8 mouse cellular contexts compared by ENCODE assay signal in the genomic region with DNA sequence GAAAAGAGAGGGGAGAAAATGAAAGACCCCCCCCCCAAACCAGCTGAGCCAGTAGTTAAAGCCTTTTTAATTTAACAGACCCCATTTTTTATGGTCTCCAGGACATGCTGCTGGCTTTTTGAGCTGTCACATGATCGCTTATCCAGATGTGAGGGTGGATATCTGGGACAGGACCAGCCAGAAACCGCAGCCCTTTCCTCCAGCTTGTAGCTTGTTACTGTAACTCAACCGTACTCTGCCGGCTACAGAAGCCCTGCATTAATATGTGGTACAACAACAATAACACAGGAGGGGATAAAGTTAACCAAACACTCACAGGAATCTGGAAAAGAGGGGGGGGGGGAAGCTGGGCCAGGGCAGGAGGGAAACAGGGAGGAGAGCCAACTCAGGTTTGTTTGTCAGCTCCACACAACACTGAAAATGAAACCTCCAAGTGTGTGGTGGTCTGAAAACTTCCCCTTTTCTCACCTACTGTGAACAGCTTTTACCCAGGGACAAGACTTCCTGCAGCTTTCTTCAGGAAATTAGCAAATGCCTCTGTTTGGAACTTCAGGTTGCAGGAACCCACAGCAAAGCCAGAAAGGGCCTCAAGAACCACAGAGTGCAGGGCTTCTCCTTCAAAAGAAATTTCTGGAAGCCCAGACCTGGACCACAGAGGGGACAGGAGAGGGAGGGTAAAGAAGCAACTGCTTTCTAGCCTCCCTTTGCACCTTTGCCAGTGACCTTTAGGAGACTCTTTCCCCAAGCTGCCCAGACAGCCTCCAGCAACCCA.
A peak's percentile ranks its signal among the peaks of the same experiment; 100 is the strongest.
DNase-seq lines count a peak whose midpoint lies in the region; ATAC-seq and TF ChIP-seq lines count a peak whose summit lies in the region.
"Had no signal": no experiment of that assay in that cellular context is flagged by ENCODE, and none has a peak within 500 bp of the region (broad histone marks: within the 10 kb centered on the region; RNA-seq: fewer than 3 reads in every experiment).

No protein-coding gene starts in this region.

- no peaks in the 10 kb centered on the region for H3K36me3 ChIP-seq in stomach, embryonic 14.5 days (ENCODE audit: control insufficient read depth, insufficient read depth, low read length)
- no peaks in the 10 kb centered on the region for H3K36me3 ChIP-seq in stomach, postnatal 0 days (ENCODE audit: control insufficient read depth, insufficient read depth, low read length)
- no peaks in the 10 kb centered on the region for H3K36me3 ChIP-seq in embryonic facial prominence, embryonic 13.5 days
- no peaks in the 10 kb centered on the region for H3K36me3 ChIP-seq in liver, embryonic 12.5 days

- ATAC-seq in stomach, embryonic 14.5 days (ENCODE audit: insufficient number of reproducible peaks, insufficient read depth, low FRiP score, low read depth), result no peak
- ATAC-seq in stomach, postnatal 0 days (ENCODE audit: low FRiP score, low TSS enrichment), result no peak
- peak; percentile 59; the same call in 1 of the 2 replicates for ATAC-seq in embryonic facial prominence, embryonic 13.5 days (ENCODE audit: insufficient number of reproducible peaks, insufficient read depth, low FRiP score, low TSS enrichment, low read depth)
- no peak for ATAC-seq in liver, embryonic 12.5 days

- H3K9ac ChIP-seq in stomach, embryonic 14.5 days (replicated peaks; ENCODE audit: low read depth, low read length), result no peak overlapping the region
- no peak overlapping the region for H3K9ac ChIP-seq in stomach, postnatal 0 days (ENCODE audit: low read length)
- no peak overlapping the region for H3K9ac ChIP-seq in embryonic facial prominence, embryonic 13.5 days
- no peak overlapping the region for H3K9ac ChIP-seq in liver, embryonic 12.5 days

- no peak overlapping the region for H3K4me3 ChIP-seq in stomach, embryonic 14.5 days (ENCODE audit: low read depth, low read length)
- no peak overlapping the region for H3K4me3 ChIP-seq in stomach, postnatal 0 days (ENCODE audit: low read depth, low read length)
- H3K4me3 ChIP-seq in embryonic facial prominence, embryonic 13.5 days, result no peak overlapping the region
- no peak overlapping the region for H3K4me3 ChIP-seq in liver, embryonic 12.5 days

- H3K9me3 ChIP-seq in stomach, embryonic 14.5 days (ENCODE audit: control insufficient read depth, low read depth, low read length), result no peaks in the 10 kb centered on the region
- H3K9me3 ChIP-seq in stomach, postnatal 0 days (ENCODE audit: control insufficient read depth, low read length), result no peaks in the 10 kb centered on the region
- no peaks in the 10 kb centered on the region for H3K9me3 ChIP-seq in embryonic facial prominence, embryonic 13.5 days
- H3K9me3 ChIP-seq in liver, embryonic 12.5 days (replicated peaks), result no peaks in the 10 kb centered on the region

- no peak overlapping the region for H3K4me2 ChIP-seq in stomach, embryonic 14.5 days (replicated peaks; ENCODE audit: low read depth, low read length)
- no peak overlapping the region for H3K4me2 ChIP-seq in stomach, postnatal 0 days (replicated peaks; ENCODE audit: low read depth)
- peak overlapping the region; percentile 19; the same call in 1 of the 2 replicates for H3K4me2 ChIP-seq in embryonic facial prominence, embryonic 13.5 days
- H3K4me2 ChIP-seq in liver, embryonic 12.5 days, result peak overlapping the region; percentile 27
- H3K4me2 ChIP-seq: midbrain, embryonic 11.5 days had no signal

- WGBS in stomach, embryonic 14.5 days, result 30% methylated on average over 4 of the region's 4 CpGs
- 14% methylated on average over 4 of the region's 4 CpGs for WGBS in stomach, postnatal 0 days
- 5% methylated on average over 4 of the region's 4 CpGs for WGBS in embryonic facial prominence, embryonic 13.5 days
- 13% methylated on average over 4 of the region's 4 CpGs for WGBS in liver, embryonic 12.5 days (ENCODE audit: insufficient replicate concordance)

- no peak for TF ChIP-seq EP300 in stomach, postnatal 0 days (optimal IDR thresholded peaks at IDR 0.05)

- no peaks in the 10 kb centered on the region; the same call in 1 of the 2 replicates for H3K4me1 ChIP-seq in stomach, embryonic 14.5 days (ENCODE audit: control insufficient read depth, insufficient read depth, low read length)
- H3K4me1 ChIP-seq in stomach, postnatal 0 days (replicated peaks; ENCODE audit: control insufficient read depth, insufficient read depth), result no peaks in the 10 kb centered on the region
- H3K4me1 ChIP-seq in embryonic facial prominence, embryonic 13.5 days, result peaks cover 39% of the 10 kb centered on the region
- 0 out of 2 replicates have a peak, but pooled peaks cover 4% of the 10 kb centered on the region for H3K4me1 ChIP-seq in liver, embryonic 12.5 days

- no peaks in the 10 kb centered on the region for H3K27me3 ChIP-seq in stomach, embryonic 14.5 days (ENCODE audit: control insufficient read depth, insufficient read depth, low read length)
- no peaks in the 10 kb centered on the region for H3K27me3 ChIP-seq in stomach, postnatal 0 days (ENCODE audit: control insufficient read depth, insufficient read depth, low read length)
- 0 out of 2 replicates have a peak, but pooled peaks cover 5% of the 10 kb centered on the region for H3K27me3 ChIP-seq in embryonic facial prominence, embryonic 13.5 days
- H3K27me3 ChIP-seq in liver, embryonic 12.5 days (replicated peaks), result no peaks in the 10 kb centered on the region

- no peak for DNase-seq in stomach, postnatal 0 days (ENCODE audit: low spot score)
- no peak for DNase-seq in yolk sac, embryonic 10.5 days (ENCODE audit: low spot score)
- DNase-seq in neural tube, embryonic 10.5 days (ENCODE audit: extremely low spot score, low spot score), result no peak
- no peak for DNase-seq in frontal cortex, adult 2 months (ENCODE audit: extremely low spot score in 1 of 2, low spot score in 1 of 2)

- no peak for TF ChIP-seq CTCF in stomach, postnatal 0 days (IDR thresholded peaks at IDR 0.05; ENCODE audit: low read depth)

- H3K27ac ChIP-seq in stomach, embryonic 14.5 days (ENCODE audit: low read length), result 0 out of 2 replicates have a peak overlapping the region, but pooled peaks have one; percentile 10
- no peak overlapping the region for H3K27ac ChIP-seq in stomach, postnatal 0 days (replicated peaks)
- peak overlapping the region; percentile 76 for H3K27ac ChIP-seq in embryonic facial prominence, embryonic 13.5 days
- no peak overlapping the region; the same call in 1 of the 2 replicates for H3K27ac ChIP-seq in liver, embryonic 12.5 days

Comparison
In these comparisons a context has a peak if more than half of its experiments do, and no peak if none do; other contexts are left out.
1. H3K27ac ChIP-seq: peak in stomach, embryonic 14.5 days (single experiment) and embryonic facial prominence, embryonic 13.5 days (single experiment); none in stomach, postnatal 0 days (single experiment) and liver, embryonic 12.5 days (single experiment).
2. H3K4me2 ChIP-seq: peak in embryonic facial prominence, embryonic 13.5 days (single experiment) and liver, embryonic 12.5 days (single experiment); none in stomach, embryonic 14.5 days (single experiment) and stomach, postnatal 0 days (single experiment).